Mouse (Mus musculus) lung, adult 2 months (tissue): ENCODE results near the gene Celsr1.

Source experiments
- CTCF ChIP-seq: fragments of 200-500 bp; IDR thresholded peaks from 2 replicates; pipeline ENCODE4 v1.5.1; 2011; ENCODE audit warnings: mild to moderate bottlenecking, low read length, control low read depth; ENCODE audit not compliant: insufficient read depth
- POLR2A ChIP-seq: fragments of 200-500 bp; IDR thresholded peaks from 2 replicates; pipeline ENCODE4 v1.6.1; 2011; ENCODE audit warnings: low read depth, mild to moderate bottlenecking, control low read depth, low read length, borderline replicate concordance; ENCODE audit errors: extremely low read depth

GRCm38 (mm10) chr15:86081654-86082053 is 48.1 kb upstream of the Celsr1 start:
- TF ChIP-seq CTCF (no peak), POLR2A (no peak)
